Mouse (Mus musculus) spleen, adult 2 months (tissue): ENCODE measurements around the gene Gp6. TPM values are rescaled to one million over a fixed set of nuclear protein-coding genes. Genes with fewer than 3 reads are reported as not detected.

Source experiments
- DNase-seq, 2 experiments: peaks; one replicate each; pipeline versions ENCODE4 v3.0.0 to v3.0.0-alpha.2; 2012 to 2021; ENCODE audit warnings: low spot score in 2 of 2, low read depth in 1 of 2
- H3K27ac ChIP-seq: fragments of 200-500 bp; 2 replicates; pipeline ENCODE4 v1.5.1; 2012; ENCODE audit warnings: low read length, inconsistent platforms; ENCODE audit not compliant: insufficient read depth
- H3K27me3 ChIP-seq: fragments of 200-500 bp; 2 replicates; pipeline ENCODE4 v1.6.1; 2012; ENCODE audit warnings: mild to moderate bottlenecking, moderate library complexity, low read length, inconsistent platforms; ENCODE audit not compliant: control insufficient read depth, insufficient read depth
- H3K36me3 ChIP-seq: fragments of 200-500 bp; 2 replicates; pipeline ENCODE4 v1.6.1; 2012; ENCODE audit warnings: mild to moderate bottlenecking, low read length, inconsistent platforms; ENCODE audit not compliant: control insufficient read depth, insufficient read depth
- H3K4me1 ChIP-seq: fragments of 200-500 bp; 2 replicates; pipeline ENCODE4 v1.6.1; 2011; ENCODE audit warnings: inconsistent platforms; ENCODE audit not compliant: control insufficient read depth, insufficient read depth, insufficient read length
- H3K4me3 ChIP-seq: fragments of 200-500 bp; 2 replicates; pipeline ENCODE4 v1.5.1; 2011; ENCODE audit warnings: mild to moderate bottlenecking, inconsistent platforms; ENCODE audit not compliant: insufficient read depth, insufficient read length; ENCODE audit errors: extremely low read depth
- CTCF ChIP-seq: fragments of 200-500 bp; IDR thresholded peaks from 2 replicates; pipeline ENCODE4 v1.5.1; 2011; ENCODE audit warnings: mild to moderate bottlenecking, inconsistent platforms; ENCODE audit not compliant: insufficient read depth, insufficient read length, insufficient replicate concordance; ENCODE audit errors: extremely low read depth
- POLR2A ChIP-seq: fragments of 200-500 bp; IDR thresholded peaks from 2 replicates; pipeline ENCODE4 v1.6.1; 2011; ENCODE audit warnings: low read depth, low read length, inconsistent platforms
- WGBS: fragments of 180-500 bp; shearing (Covaris S2); methylation state at CpG from one replicate; pipeline ENCODE4 v1.1.7; 2018; 5-methylcytosine and 5-hydroxymethylcytosine counted together
- polyA plus RNA-seq: library from polyadenylated mRNA; depleted of rRNA; stranded (reverse); fragments of >200 nt; gene quantifications from 2 replicates; pipeline ENCODE4 v1.2.3, GENCODE M21; 2012; rRNA removed

Gene Gp6
- polyA plus RNA-seq = 2.9 and 3.2 TPM in 2 replicates

GRCm38 (mm10) chr7:4397730-4398129 lies at the start of gene Gp6:
Gp6 (minus strand) TSS chr7:4397744.
- TF ChIP-seq POLR2A (no peak), CTCF (no peak)
- no peak for DNase-seq
- 87% methylated on average over 1 of the region's 1 CpGs for WGBS
- Histone ChIP-seq H3K4me3 (no peak within 1 kb of the TSS), H3K36me3 (no peaks in the 10 kb centered on the region), H3K27me3 (no peaks in the 10 kb centered on the region), H3K4me1 (no peaks in the 10 kb centered on the region), H3K27ac (no peak within 1 kb of the TSS)

GRCm38 (mm10) chr7:4447138-4447537 lies 49.6 kb upstream of the Gp6 start:
- Histone ChIP-seq H3K27me3 (no peaks in the 10 kb centered on the region), H3K36me3 (peaks cover 4% of the 10 kb centered on the region), H3K4me3 (no peak overlapping the region), H3K4me1 (no peaks in the 10 kb centered on the region; the same call in 1 of the 2 replicates), H3K27ac (no peak overlapping the region)
- TF ChIP-seq CTCF (no peak), POLR2A (no peak)
- 23% methylated on average over 1 of the region's 1 CpGs for WGBS
- DNase-seq = no peak

GRCm38 (mm10) chr7:4445216-4445791 lies 47.8 kb upstream of the Gp6 start, which contains the start of gene Rdh13:
Rdh13 (minus strand) TSS chr7:4445649.
- Histone ChIP-seq H3K36me3 (peaks cover 15% of the 10 kb centered on the region), H3K4me1 (no peaks in the 10 kb centered on the region; the same call in 1 of the 2 replicates), H3K27ac (peak within 1 kb of the TSS; percentile 51), H3K27me3 (no peaks in the 10 kb centered on the region), H3K4me3 (peak within 1 kb of the TSS; percentile 86)
- TF ChIP-seq CTCF = no peak
- TF ChIP-seq POLR2A = no peak
- peak; percentile 56 to 75 for DNase-seq
- under 1% methylated on average over 35 of the region's 35 CpGs for whole genome bisulfite sequencing

GRCm38 (mm10) chr7:4440549-4440948 lies 43.0 kb upstream of the Gp6 start:
- 94% methylated on average over 10 of the region's 10 CpGs for WGBS
- Histone ChIP-seq H3K4me1 (no peaks in the 10 kb centered on the region; the same call in 1 of the 2 replicates), H3K4me3 (no peak overlapping the region), H3K27me3 (no peaks in the 10 kb centered on the region), H3K36me3 (peaks cover 19% of the 10 kb centered on the region), H3K27ac (no peak overlapping the region)
- no peak for DNase-seq
- no peak for TF ChIP-seq CTCF
- no peak for TF ChIP-seq POLR2A

- Histone ChIP-seq H3K4me3 (no peak overlapping the region), H3K36me3 (peaks cover 19% of the 10 kb centered on the region), H3K27ac (no peak overlapping the region), H3K4me1 (no peaks in the 10 kb centered on the region), H3K27me3 (no peaks in the 10 kb centered on the region)
- DNase-seq = no peak
- no peak for TF ChIP-seq POLR2A
- TF ChIP-seq CTCF = no peak
- WGBS = 90% methylated on average over 2 of the region's 2 CpGs
Observed at GRCm38 (mm10) chr7:4437721-4438120, 40.2 kb upstream of the Gp6 start.

GRCm38 (mm10) chr7:4432026-4432425 lies 34.5 kb upstream of the Gp6 start:
- DNase-seq = no peak
- no peak for TF ChIP-seq POLR2A
- TF ChIP-seq CTCF = no peak
- Histone ChIP-seq H3K27ac (no peak overlapping the region), H3K4me1 (no peaks in the 10 kb centered on the region; the same call in 1 of the 2 replicates), H3K36me3 (peaks cover 5% of the 10 kb centered on the region), H3K27me3 (no peaks in the 10 kb centered on the region), H3K4me3 (no peak overlapping the region)
- WGBS = 95% methylated on average over 8 of the region's 8 CpGs

- DNase-seq = peak; percentile 49 to 60
- Histone ChIP-seq H3K4me1 (no peaks in the 10 kb centered on the region; the same call in 1 of the 2 replicates), H3K4me3 (no peak overlapping the region), H3K27ac (no peak overlapping the region), H3K27me3 (no peaks in the 10 kb centered on the region), H3K36me3 (peaks cover 5% of the 10 kb centered on the region)
- WGBS = 83% methylated on average over 6 of the region's 6 CpGs
- TF ChIP-seq CTCF = peak; percentile 61; the same call in 1 of the 2 replicates
- TF ChIP-seq POLR2A = no peak
Observed at GRCm38 (mm10) chr7:4431548-4431947, 34.0 kb upstream of the Gp6 start.
